ENCODE assay signal across 15 mouse cellular contexts in the genomic region with DNA sequence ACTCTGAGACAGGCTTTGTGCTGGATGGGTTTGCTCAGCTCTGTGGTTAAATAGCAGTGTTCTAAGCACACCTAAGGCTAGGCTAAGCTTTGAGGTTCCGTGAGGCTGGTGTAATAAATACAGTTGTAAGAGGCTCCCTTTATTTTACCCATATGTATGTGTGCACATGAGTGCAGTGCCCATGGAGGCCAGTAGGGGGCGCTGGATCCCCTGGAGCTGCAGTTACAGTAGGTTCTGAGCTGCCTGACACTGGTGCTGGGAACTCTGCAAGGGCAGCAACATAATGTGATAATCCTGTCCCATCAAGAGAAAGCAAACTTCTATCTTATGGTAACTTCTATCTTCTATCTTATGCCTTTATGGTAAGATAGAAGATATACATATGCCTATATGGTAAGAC. TPM values are rescaled to one million over a fixed set of nuclear protein-coding genes. Genes with fewer than 3 reads are reported as not detected.
DNase-seq lines count a peak whose midpoint lies in the region; TF ChIP-seq lines count a peak whose summit lies in the region.
"Had no signal": no experiment of that assay in that cellular context is flagged by ENCODE, and none has a peak within 500 bp of the region (broad histone marks: within the 10 kb centered on the region; RNA-seq: fewer than 3 reads in every experiment).

No protein-coding gene starts in this region.

- TF ChIP-seq CTCF in left cerebral cortex, adult 2 months (IDR thresholded peaks at IDR 0.05), result peak; percentile 40
- peak; percentile 88; the same call in 1 of the 2 replicates for TF ChIP-seq CTCF in testis, adult 2 months (IDR thresholded peaks at IDR 0.05; ENCODE audit: control insufficient read depth, insufficient read depth, insufficient replicate concordance, low read depth, low read length)
- peak; percentile 40; the same call in 1 of the 2 replicates for TF ChIP-seq CTCF in bone marrow, adult 2 months (IDR thresholded peaks at IDR 0.05; ENCODE audit: control insufficient read depth, insufficient read depth, low read length)
- peak; percentile 57; the same call in 1 of the 2 replicates for TF ChIP-seq CTCF in small intestine, adult 2 months (IDR thresholded peaks at IDR 0.05; ENCODE audit: extremely low read depth, insufficient read length, insufficient replicate concordance, low read depth, low read length)

- H3K36me3 ChIP-seq in testis, adult 2 months (ENCODE audit: control insufficient read depth, insufficient read depth, low read length), result no peaks in the 10 kb centered on the region
- no peaks in the 10 kb centered on the region for H3K36me3 ChIP-seq in small intestine, adult 2 months (ENCODE audit: control insufficient read depth, insufficient read depth, low read length)
- H3K36me3 ChIP-seq: stomach, embryonic 15.5 days had no signal

- intact Hi-C loops in left cerebral cortex, adult 2 months (cut with DNase I), result no loop called here
- intact Hi-C loops in left cerebral cortex, postnatal 10 days (cut with DNase I), result loop anchor here (10.0 kb wide), 1 partner anchor 386 kb away; no protein-coding TSS in a partner anchor

- H3K27ac ChIP-seq in left cerebral cortex, adult 2 months, result no peak overlapping the region
- H3K27ac ChIP-seq in testis, adult 2 months (ENCODE audit: control insufficient read depth, insufficient read depth, low read depth, low read length), result no peak overlapping the region
- no peak overlapping the region for H3K27ac ChIP-seq in bone marrow, adult 2 months (ENCODE audit: control insufficient read depth, insufficient read depth, low read depth, low read length, poor library complexity)
- no peak overlapping the region for H3K27ac ChIP-seq in small intestine, adult 2 months (ENCODE audit: insufficient read depth, low read depth, low read length)
- H3K27ac ChIP-seq: hindbrain, embryonic 13.5 days; midbrain, embryonic 10.5 days; stomach, embryonic 15.5 days had no signal

- no peak for DNase-seq in left cerebral cortex, adult 2 months (ENCODE audit: extremely low spot score in 1 of 2, low spot score in 2 of 2)
- DNase-seq in left cerebral cortex, postnatal 10 days (ENCODE audit: extremely low spot score in 1 of 2, low spot score in 2 of 2), result no peak
- DNase-seq in testis, postnatal 14 days (ENCODE audit: low spot score), result no peak
- DNase-seq in kidney, postnatal 4 days, result no peak
- no peak for DNase-seq in T-cell, adult 2 months (ENCODE audit: low spot score)
- DNase-seq: cerebellum, adult 9-10 months; embryo, embryonic 11 days; kidney, adult 8-10 months; right cerebral cortex, postnatal 25 days had no signal

- H3K4me3 ChIP-seq in left cerebral cortex, adult 2 months, result no peak overlapping the region
- no peak overlapping the region for H3K4me3 ChIP-seq in testis, adult 2 months (ENCODE audit: control insufficient read depth, low read depth, low read length)
- H3K4me3 ChIP-seq in bone marrow, adult 2 months (replicated peaks; ENCODE audit: control insufficient read depth, low read depth, low read length), result no peak overlapping the region
- no peak overlapping the region for H3K4me3 ChIP-seq in small intestine, adult 2 months (ENCODE audit: low read depth, low read length)
- H3K4me3 ChIP-seq: hindbrain, embryonic 13.5 days; midbrain, embryonic 10.5 days; stomach, embryonic 15.5 days had no signal

- TF ChIP-seq POLR2A in testis, adult 2 months (IDR thresholded peaks at IDR 0.05; ENCODE audit: control insufficient read depth, low read depth, low read length), result no peak
- TF ChIP-seq POLR2A in bone marrow, adult 2 months (IDR thresholded peaks at IDR 0.05; ENCODE audit: borderline replicate concordance, control insufficient read depth, low read depth, low read length), result no peak
- no peak for TF ChIP-seq POLR2A in small intestine, adult 2 months (IDR thresholded peaks at IDR 0.05; ENCODE audit: low read depth, low read length)

- H3K4me1 ChIP-seq in testis, adult 2 months (ENCODE audit: control insufficient read depth, insufficient read depth, low read length), result no peaks in the 10 kb centered on the region
- no peaks in the 10 kb centered on the region for H3K4me1 ChIP-seq in bone marrow, adult 2 months (ENCODE audit: control insufficient read depth, insufficient read depth, low read length)
- no peaks in the 10 kb centered on the region for H3K4me1 ChIP-seq in small intestine, adult 2 months (ENCODE audit: control insufficient read depth, insufficient read depth, insufficient read length, low read length)
- H3K4me1 ChIP-seq: hindbrain, embryonic 13.5 days; midbrain, embryonic 10.5 days; stomach, embryonic 15.5 days had no signal

- no peaks in the 10 kb centered on the region for H3K27me3 ChIP-seq in testis, adult 2 months (ENCODE audit: control insufficient read depth, insufficient read depth, low read length)
- H3K27me3 ChIP-seq in small intestine, adult 2 months (ENCODE audit: control insufficient read depth, insufficient read depth, low read length), result no peaks in the 10 kb centered on the region
- H3K27me3 ChIP-seq: hindbrain, embryonic 13.5 days; stomach, embryonic 15.5 days had no signal

- WGBS in bone marrow, adult 2 months, result 64% methylated on average over 2 of the region's 2 CpGs
- 67% methylated on average over 2 of the region's 2 CpGs for WGBS in small intestine, adult 2 months

RNA-seq across cellular contexts. Expression of gene Fbxl2, which starts 47.7 kb away (rescaled TPM):
- total RNA-seq in left cerebral cortex, adult 2 months (2021), result 10 to 100 TPM; 57.4 to 59.4 TPM
- total RNA-seq in left cerebral cortex, postnatal 10 days (2021), result 10 to 100 TPM; 48.5 to 58.8 TPM
- 2.6 TPM in 2 replicates for polyA plus RNA-seq in testis, adult 2 months (2012; rRNA removed)
- 2.7 and 13.8 TPM in 2 replicates for polyA plus RNA-seq in bone marrow, adult 2 months (2011; ENCODE audit: insufficient read depth, insufficient read length, low replicate concordance, missing spikeins)
- 0.81 and 1.2 TPM in 2 replicates for polyA plus RNA-seq in small intestine, adult 2 months (2012; rRNA removed)

RNA-seq across cellular contexts. Expression of gene Susd5, which starts 58.6 kb away (rescaled TPM):
- 10 to 100 TPM in 1 of 2 experiments, 1 to 10 TPM in 1; 9.1 to 11.8 TPM for total RNA-seq in left cerebral cortex, adult 2 months (2021)
- 10 to 100 TPM; 11.0 to 14.2 TPM for total RNA-seq in left cerebral cortex, postnatal 10 days (2021)
- 2.1 and 2.3 TPM in 2 replicates for polyA plus RNA-seq in testis, adult 2 months (2012; rRNA removed)
- 1.2 TPM in 1 of 2 replicates, not detected in the other for polyA plus RNA-seq in bone marrow, adult 2 months (2011; ENCODE audit: insufficient read depth, insufficient read length, low replicate concordance, missing spikeins)
- 0.05 and 0.06 TPM in 2 replicates for polyA plus RNA-seq in small intestine, adult 2 months (2012; rRNA removed)
